Mouse (Mus musculus): ENCODE results near the gene Acadl. TPM values are rescaled to one million over a fixed set of nuclear protein-coding genes. Genes with fewer than 3 reads are reported as not detected.
A peak's percentile ranks its signal among the peaks of the same experiment; 100 is the strongest.

Acadl gene
- polyA plus RNA-seq (2016; fragmentation: Nextera tagmentation; extraction: Ambion mirVana) = 124 and 196 TPM in 2 replicates

GRCm38 (mm10) chr1:66862712-66863511 is at the start of gene Acadl:
TSS of gene Acadl (minus strand) at chr1:66863277.
- DNase-seq (ENCODE audit: low spot score) = peak; percentile 88
- H3K4me1 ChIP-seq = 0 out of 2 replicates have a peak, but pooled peaks cover 8% of the 10 kb centered on the region
- peaks cover 11% of the 10 kb centered on the region; the same call in 1 of the 2 replicates for H3K36me3 ChIP-seq
- no peaks in the 10 kb centered on the region for H3K9me3 ChIP-seq
- no peaks in the 10 kb centered on the region for H3K27me3 ChIP-seq (ENCODE audit: insufficient read depth, poor library complexity, severe bottlenecking)
- peak within 1 kb of the TSS; percentile 99 for H3K27ac ChIP-seq
- H3K4me3 ChIP-seq = peak within 1 kb of the TSS; percentile 95
- under 1% methylated on average over 84 of the region's 85 CpGs for WGBS

DNA sequence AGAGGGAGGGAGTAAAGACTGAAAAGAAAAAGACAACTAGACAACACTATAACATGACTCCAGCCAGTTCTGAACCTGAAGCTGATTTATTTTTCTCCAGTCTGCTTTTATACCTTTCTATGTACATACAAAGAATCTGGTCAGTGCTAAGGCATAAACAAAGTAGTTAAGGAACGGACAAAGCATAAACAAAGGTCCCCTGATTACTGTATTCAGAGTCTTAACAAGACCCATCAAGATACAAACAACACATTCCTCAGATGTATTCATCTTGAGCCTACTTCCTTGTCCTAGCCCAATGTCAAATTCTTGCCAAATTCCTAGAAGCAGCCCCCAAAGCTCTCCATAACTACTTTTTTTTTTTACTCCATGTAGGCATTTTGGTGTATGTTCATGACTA is 49.2 kb upstream of the Acadl start:
- Histone ChIP-seq H3K27ac (no peak overlapping the region), H3K9me3 (0 out of 2 replicates have a peak, but pooled peaks cover 4% of the 10 kb centered on the region), H3K27me3 (ENCODE audit: insufficient read depth, poor library complexity, severe bottlenecking) (no peaks in the 10 kb centered on the region), H3K4me3 (no peak overlapping the region), H3K36me3 (no peaks in the 10 kb centered on the region), H3K4me1 (no peaks in the 10 kb centered on the region)
- no peak for DNase-seq (ENCODE audit: low spot score)
- 70% methylated on average over 1 of the region's 1 CpGs for WGBS

- H3K9me3 ChIP-seq = no peaks in the 10 kb centered on the region
- no peak for DNase-seq (ENCODE audit: low spot score)
- H3K4me3 ChIP-seq = no peak overlapping the region
- no peaks in the 10 kb centered on the region for H3K27me3 ChIP-seq (ENCODE audit: insufficient read depth, poor library complexity, severe bottlenecking)
- H3K27ac ChIP-seq = no peak overlapping the region
- 77% methylated on average over 3 of the region's 3 CpGs for WGBS
- no peaks in the 10 kb centered on the region for H3K4me1 ChIP-seq
- H3K36me3 ChIP-seq = no peaks in the 10 kb centered on the region
Observed at GRCm38 (mm10) chr1:66902566-66902965, 39.5 kb upstream of the Acadl start.

DNA sequence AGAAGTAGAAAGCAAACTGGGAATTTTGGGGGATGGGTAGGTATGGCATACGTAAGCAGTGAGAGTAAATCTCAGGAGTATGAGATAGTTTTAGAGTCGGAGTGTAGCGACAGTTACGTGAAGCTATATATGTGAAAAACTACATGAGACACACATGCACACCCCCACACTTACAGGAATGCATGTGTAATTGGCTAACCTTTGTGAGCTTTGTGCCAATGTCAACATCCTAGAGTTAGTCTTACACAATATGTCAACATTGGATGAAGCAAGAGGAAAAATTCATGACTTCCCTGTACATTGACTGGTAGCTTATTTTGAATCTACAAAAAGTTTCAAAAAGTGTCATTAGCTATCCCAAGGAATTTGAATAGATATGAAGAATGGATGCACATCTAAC is 37.9 kb upstream of the Acadl start:
- DNase-seq (ENCODE audit: low spot score) = no peak
- Histone ChIP-seq H3K4me1 (0 out of 2 replicates have a peak, but pooled peaks cover 3% of the 10 kb centered on the region), H3K27me3 (ENCODE audit: insufficient read depth, poor library complexity, severe bottlenecking) (no peaks in the 10 kb centered on the region), H3K36me3 (no peaks in the 10 kb centered on the region), H3K4me3 (no peak overlapping the region), H3K9me3 (no peaks in the 10 kb centered on the region), H3K27ac (no peak overlapping the region)
- WGBS = 85% methylated on average over 4 of the region's 4 CpGs

DNA sequence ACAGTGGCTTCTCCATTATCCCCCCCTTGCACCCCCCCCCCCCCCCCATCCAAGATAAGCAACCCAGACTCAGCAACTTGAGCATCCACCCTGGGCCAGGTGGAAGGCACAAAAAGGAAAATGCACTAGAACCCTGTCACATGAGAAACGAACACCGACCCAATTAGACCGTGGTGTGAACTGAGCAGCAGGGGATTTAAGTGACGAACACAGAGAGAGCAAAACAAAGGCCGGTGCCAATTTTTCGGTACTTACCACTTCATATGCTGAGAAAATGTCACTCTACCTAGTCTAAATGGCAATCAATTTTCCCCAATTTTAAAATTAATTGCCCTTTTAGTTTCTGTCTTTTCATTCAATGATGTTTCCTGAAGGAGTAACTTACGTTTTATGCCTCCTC is 35.2 kb upstream of the Acadl start:
- H3K9me3 ChIP-seq = no peaks in the 10 kb centered on the region
- 73% methylated on average over 7 of the region's 7 CpGs for WGBS
- 0 out of 2 replicates have a peak, but pooled peaks cover 3% of the 10 kb centered on the region for H3K4me1 ChIP-seq
- H3K27ac ChIP-seq = no peak overlapping the region
- H3K27me3 ChIP-seq (ENCODE audit: insufficient read depth, poor library complexity, severe bottlenecking) = no peaks in the 10 kb centered on the region
- no peaks in the 10 kb centered on the region for H3K36me3 ChIP-seq
- no peak overlapping the region for H3K4me3 ChIP-seq
- DNase-seq (ENCODE audit: low spot score) = no peak

DNA sequence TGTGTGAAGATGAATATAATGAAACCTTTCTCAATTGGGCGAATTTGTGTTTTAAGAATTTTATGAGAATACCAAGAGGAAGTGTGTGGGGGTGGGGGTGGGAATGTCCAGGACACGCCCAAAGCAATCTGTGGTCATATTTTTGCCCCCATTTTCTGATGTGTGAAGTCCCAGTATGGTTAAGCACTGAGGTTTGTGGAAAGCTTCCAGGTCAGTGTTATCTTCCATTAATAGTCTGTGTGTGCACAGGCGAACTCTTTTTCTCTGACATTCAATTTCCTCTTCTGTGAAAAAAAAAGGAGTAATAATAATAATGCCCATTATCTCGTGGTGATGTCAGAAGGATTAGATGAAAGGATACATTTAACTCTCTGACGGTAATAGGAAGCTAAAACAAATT is 33.5 kb upstream of the Acadl start:
- H3K4me3 ChIP-seq = no peak overlapping the region
- no peaks in the 10 kb centered on the region for H3K9me3 ChIP-seq
- 61% methylated on average over 5 of the region's 5 CpGs for WGBS
- DNase-seq (ENCODE audit: low spot score) = no peak
- H3K27me3 ChIP-seq (ENCODE audit: insufficient read depth, poor library complexity, severe bottlenecking) = no peaks in the 10 kb centered on the region
- H3K36me3 ChIP-seq = no peaks in the 10 kb centered on the region
- H3K4me1 ChIP-seq = 0 out of 2 replicates have a peak, but pooled peaks cover 3% of the 10 kb centered on the region
- peak overlapping the region; percentile 59; the same call in 1 of the 2 replicates for H3K27ac ChIP-seq

DNA sequence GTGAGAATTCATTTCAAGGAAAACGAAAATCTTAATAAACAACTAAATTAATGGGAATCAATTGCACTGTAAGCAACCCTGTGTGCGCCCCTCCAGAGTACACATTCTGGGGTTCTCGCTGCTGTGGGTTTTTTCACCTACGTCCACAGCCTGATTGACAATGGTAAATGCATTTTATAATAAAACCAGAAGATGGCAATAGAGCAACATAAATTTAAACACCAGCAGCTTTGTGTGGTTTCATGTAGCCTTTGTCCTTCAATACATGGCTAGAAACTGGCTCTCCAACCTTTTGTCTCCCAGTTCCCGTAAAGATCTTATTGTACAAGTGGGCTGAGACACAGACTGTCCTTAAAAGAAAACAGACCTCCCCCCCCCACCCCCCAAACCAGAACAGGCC is 33.0 kb upstream of the Acadl start:
- no peak overlapping the region for H3K4me3 ChIP-seq

DNA sequence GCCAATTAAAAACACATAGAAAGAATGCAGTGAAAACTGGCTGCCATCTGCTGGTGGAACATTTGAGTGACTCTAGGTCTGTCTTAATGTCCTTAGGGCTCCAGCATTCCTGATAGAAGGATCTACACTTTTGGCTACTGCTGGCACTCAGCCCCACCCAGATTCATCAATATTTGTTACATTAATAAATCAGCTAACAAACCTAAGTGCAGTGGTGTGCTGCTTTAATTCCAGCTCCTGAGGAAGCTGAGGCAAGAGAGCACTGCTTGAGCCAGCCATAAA is 32.7 kb upstream of the Acadl start:
- Histone ChIP-seq H3K4me3 (no peak overlapping the region), H3K4me1 (0 out of 2 replicates have a peak, but pooled peaks cover 3% of the 10 kb centered on the region), H3K36me3 (no peaks in the 10 kb centered on the region), H3K9me3 (no peaks in the 10 kb centered on the region), H3K27ac (no peak overlapping the region), H3K27me3 (ENCODE audit: insufficient read depth, poor library complexity, severe bottlenecking) (no peaks in the 10 kb centered on the region)
- no peak for DNase-seq (ENCODE audit: low spot score)

More for the DNA sequence above, 33.0 kb upstream of the Acadl start:
- H3K9me3 ChIP-seq = no peaks in the 10 kb centered on the region
- H3K27ac ChIP-seq = peak overlapping the region; percentile 59; the same call in 1 of the 2 replicates
- H3K4me1 ChIP-seq = 0 out of 2 replicates have a peak, but pooled peaks cover 3% of the 10 kb centered on the region
- WGBS = 45% methylated on average over 5 of the region's 5 CpGs
- H3K36me3 ChIP-seq = no peaks in the 10 kb centered on the region
- no peak for DNase-seq (ENCODE audit: low spot score)
- H3K27me3 ChIP-seq (ENCODE audit: insufficient read depth, poor library complexity, severe bottlenecking) = no peaks in the 10 kb centered on the region

DNA sequence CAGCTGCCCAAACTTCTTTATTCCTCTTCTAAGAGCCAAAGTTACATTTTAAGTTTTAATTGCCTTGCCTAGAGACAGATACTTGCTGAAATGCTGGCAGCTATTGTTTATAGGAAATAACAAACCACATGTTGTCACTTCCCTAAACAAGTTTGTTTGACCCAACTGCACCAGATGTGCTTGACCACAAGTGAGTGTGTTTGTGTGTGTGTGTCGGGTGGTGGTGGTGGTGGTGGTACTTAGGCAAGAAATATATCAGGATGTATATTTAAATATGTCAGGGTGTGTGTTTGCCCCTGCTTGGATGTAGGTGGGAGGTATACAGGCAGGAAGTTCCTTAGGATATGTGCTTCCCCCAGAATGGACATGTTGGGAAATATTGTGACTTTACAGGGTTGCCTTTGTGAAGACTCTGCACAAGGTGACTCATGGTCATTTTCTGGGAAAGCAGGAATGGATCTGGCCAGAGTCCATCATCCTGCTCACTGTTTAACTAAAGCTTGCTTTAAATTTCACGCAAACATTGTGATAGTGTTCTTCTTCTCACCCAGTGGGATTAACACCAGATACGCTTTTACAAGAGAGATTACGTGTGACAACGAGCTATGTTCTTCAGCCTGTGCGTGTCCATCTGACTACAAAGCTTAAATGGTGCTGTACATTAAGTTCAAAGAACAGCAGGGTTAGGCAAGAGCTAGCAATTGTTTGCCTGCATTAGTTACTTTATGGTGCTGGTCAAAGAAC is 32.2 kb upstream of the Acadl start:
- no peak overlapping the region for H3K4me3 ChIP-seq
- no peaks in the 10 kb centered on the region for H3K9me3 ChIP-seq
- no peaks in the 10 kb centered on the region for H3K27me3 ChIP-seq (ENCODE audit: insufficient read depth, poor library complexity, severe bottlenecking)
- H3K4me1 ChIP-seq = 0 out of 2 replicates have a peak, but pooled peaks cover 3% of the 10 kb centered on the region
- no peak overlapping the region for H3K27ac ChIP-seq
- no peak for DNase-seq (ENCODE audit: low spot score)
- 68% methylated on average over 6 of the region's 6 CpGs for WGBS
- no peaks in the 10 kb centered on the region for H3K36me3 ChIP-seq

GRCm38 (mm10) chr1:66887175-66887574 is 24.1 kb upstream of the Acadl start:
- no peak for DNase-seq (ENCODE audit: low spot score)
- H3K9me3 ChIP-seq = no peaks in the 10 kb centered on the region
- H3K27me3 ChIP-seq (ENCODE audit: insufficient read depth, poor library complexity, severe bottlenecking) = no peaks in the 10 kb centered on the region
- WGBS = 90% methylated on average over 1 of the region's 1 CpGs
- H3K27ac ChIP-seq = no peak overlapping the region
- no peak overlapping the region for H3K4me3 ChIP-seq
- H3K36me3 ChIP-seq = no peaks in the 10 kb centered on the region
- H3K4me1 ChIP-seq = no peaks in the 10 kb centered on the region

- no peak overlapping the region for H3K27ac ChIP-seq
- 83% methylated on average over 2 of the region's 2 CpGs for WGBS
- peaks cover 3% of the 10 kb centered on the region; the same call in 1 of the 2 replicates for H3K9me3 ChIP-seq
- H3K4me3 ChIP-seq = no peak overlapping the region
- H3K4me1 ChIP-seq = no peaks in the 10 kb centered on the region
- DNase-seq (ENCODE audit: low spot score) = no peak
- H3K27me3 ChIP-seq (ENCODE audit: insufficient read depth, poor library complexity, severe bottlenecking) = no peaks in the 10 kb centered on the region
- H3K36me3 ChIP-seq = no peaks in the 10 kb centered on the region
Observed at GRCm38 (mm10) chr1:66880217-66880616, 17.1 kb upstream of the Acadl start.

DNA sequence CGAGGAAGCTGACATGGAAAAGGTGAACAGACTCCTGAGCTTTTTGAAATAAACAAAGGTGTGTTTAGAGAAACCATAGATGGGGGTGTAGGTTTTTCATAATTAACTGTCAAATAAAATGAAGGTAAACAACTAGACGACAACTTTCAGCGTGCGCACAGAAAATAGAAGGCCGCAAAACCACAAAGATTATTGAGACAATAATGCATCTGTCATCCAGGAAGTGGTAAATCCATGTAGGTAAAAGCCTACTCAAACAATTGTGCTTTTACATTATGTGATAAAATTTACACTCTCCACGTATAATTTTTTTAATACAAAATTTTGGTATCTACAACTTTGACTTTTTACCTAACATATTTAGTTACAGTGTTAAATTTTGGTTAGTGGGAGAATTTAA is 11.7 kb upstream of the Acadl start:
- no peak for DNase-seq (ENCODE audit: low spot score)
- peaks cover 3% of the 10 kb centered on the region; the same call in 1 of the 2 replicates for H3K4me1 ChIP-seq
- 93% methylated on average over 6 of the region's 6 CpGs for WGBS

DNA sequence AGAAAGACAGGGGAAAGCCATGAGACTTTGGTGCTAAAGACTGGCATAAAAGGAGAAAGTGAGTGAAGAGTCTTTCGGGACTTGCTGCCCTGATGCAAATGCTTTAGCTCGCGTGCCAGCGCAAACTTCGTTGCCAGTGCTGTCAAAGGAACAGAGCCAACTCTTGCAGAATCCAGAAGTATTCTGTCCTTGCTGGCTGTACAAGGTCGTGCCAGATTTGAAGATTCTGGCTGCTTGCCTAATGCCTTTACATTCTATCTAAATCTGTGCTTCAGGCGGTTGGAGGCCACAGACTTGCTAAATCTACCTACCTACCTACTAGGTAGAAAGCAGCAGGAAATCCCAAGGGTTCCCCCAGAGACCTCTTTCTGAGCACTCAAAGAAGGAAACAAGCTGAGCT is 8.5 kb upstream of the Acadl start:
- no peak for DNase-seq (ENCODE audit: low spot score)
- H3K4me3 ChIP-seq = no peak overlapping the region
- WGBS = 72% methylated on average over 7 of the region's 7 CpGs
- H3K9me3 ChIP-seq = no peaks in the 10 kb centered on the region
- no peaks in the 10 kb centered on the region for H3K27me3 ChIP-seq (ENCODE audit: insufficient read depth, poor library complexity, severe bottlenecking)
- peaks cover 3% of the 10 kb centered on the region; the same call in 1 of the 2 replicates for H3K4me1 ChIP-seq
- no peak overlapping the region for H3K27ac ChIP-seq
- H3K36me3 ChIP-seq = no peaks in the 10 kb centered on the region

More for the DNA sequence above, 11.7 kb upstream of the Acadl start:
- no peak overlapping the region for H3K27ac ChIP-seq
- no peak overlapping the region for H3K4me3 ChIP-seq
- H3K27me3 ChIP-seq (ENCODE audit: insufficient read depth, poor library complexity, severe bottlenecking) = no peaks in the 10 kb centered on the region
- H3K36me3 ChIP-seq = no peaks in the 10 kb centered on the region
- peaks cover 3% of the 10 kb centered on the region; the same call in 1 of the 2 replicates for H3K9me3 ChIP-seq
